Mouse (Mus musculus) limb, embryonic 14.5 days (tissue): ENCODE results near the gene Phc1. TPM values are rescaled to one million over a fixed set of nuclear protein-coding genes. Genes with fewer than 3 reads are reported as not detected.

Experiments
- ATAC-seq: fragments of 200-750 bp; cut with Nextera tagmentation; 2 replicates; pipeline ENCODE4 v1.8.0; 2017; ENCODE audit warnings: low read depth, moderate number of reproducible peaks, moderate TSS enrichment; ENCODE audit not compliant: low FRiP score
- DNase-seq: peaks from one replicate; pipeline ENCODE4 v3.0.0-alpha.2; 2015; ENCODE audit warnings: low spot score
- H3K27ac ChIP-seq: fragments of 300-500 bp; sonication (generic); replicated peaks from 2 replicates; pipeline ENCODE4 v1.5.1; 2014; ENCODE audit warnings: low read depth, mild to moderate bottlenecking, low read length, moderate library complexity, mixed read lengths
- H3K27me3 ChIP-seq: fragments of 300-500 bp; sonication (generic); 2 replicates; pipeline ENCODE4 v1.6.1; 2014; ENCODE audit warnings: low read length, mixed read lengths; ENCODE audit not compliant: control insufficient read depth, insufficient read depth
- H3K36me3 ChIP-seq: fragments of 300-500 bp; sonication (generic); 2 replicates; pipeline ENCODE4 v1.6.1; 2014; ENCODE audit warnings: mild to moderate bottlenecking, low read length, moderate library complexity, mixed read lengths; ENCODE audit not compliant: control insufficient read depth, insufficient read depth
- H3K4me1 ChIP-seq: fragments of 300-500 bp; sonication (generic); 2 replicates; pipeline ENCODE4 v1.6.1; 2014; ENCODE audit warnings: antibody characterized with exemption, low read length, mixed read lengths; ENCODE audit not compliant: control insufficient read depth, insufficient read depth
- H3K4me2 ChIP-seq: fragments of 300-500 bp; sonication (generic); replicated peaks from 2 replicates; pipeline ENCODE4 v1.6.1; 2014; ENCODE audit warnings: low read depth, mild to moderate bottlenecking, low read length, moderate library complexity; ENCODE audit not compliant: severe bottlenecking
- H3K4me3 ChIP-seq: fragments of 300-500 bp; sonication (generic); replicated peaks from 2 replicates; pipeline ENCODE4 v1.5.1; 2014; ENCODE audit warnings: low read length
- H3K9ac ChIP-seq: fragments of 300-500 bp; sonication (generic); 2 replicates; pipeline ENCODE4 v1.6.1; 2014; ENCODE audit warnings: mild to moderate bottlenecking, low read depth, low read length, moderate library complexity; ENCODE audit not compliant: severe bottlenecking
- H3K9me3 ChIP-seq: fragments of 300-500 bp; sonication (generic); 2 replicates; pipeline ENCODE4 v1.6.1; 2016; ENCODE audit warnings: low read length; ENCODE audit not compliant: control insufficient read depth
- POLR2A ChIP-seq: fragments of 200-500 bp; IDR thresholded peaks from 2 replicates; pipeline ENCODE4 v1.8.0; 2012; ENCODE audit warnings: inconsistent platforms, mild to moderate bottlenecking, moderate library complexity, borderline replicate concordance; ENCODE audit not compliant: insufficient read depth, insufficient read length; ENCODE audit errors: extremely low read depth
- WGBS: fragments of 180-500 bp; shearing (Covaris S2); extraction: QIAGEN DNeasy Blood & Tissue Kit; methylation state at CpG from one replicate; pipeline ENCODE4 v1.1.7; 2014; 5-methylcytosine and 5-hydroxymethylcytosine counted together
- polyA plus RNA-seq, 2 experiments: library from polyadenylated mRNA; depleted of rRNA in 1 of 2; stranded (reverse) in 1 of 2; unstranded in 1 of 2; fragments of >200 nt; fragmentation: Nextera tagmentation in 1 of 2; extraction: Ambion mirVana in 1 of 2; gene quantifications; 2 replicates each; pipeline versions ENCODE4 v1.2.1 to v1.2.3; 2012 to 2014

Phc1 gene
- polyA plus RNA-seq, 2 experiments, result 24.5 to 57.3 TPM

- Histone ChIP-seq H3K4me2 (no peak within 1 kb of the TSS), H3K36me3 (no peaks in the 10 kb centered on the region), H3K4me1 (no peaks in the 10 kb centered on the region), H3K27me3 (no peaks in the 10 kb centered on the region), H3K9me3 (no peaks in the 10 kb centered on the region), H3K4me3 (no peak within 1 kb of the TSS), H3K9ac (no peak within 1 kb of the TSS), H3K27ac (no peak within 1 kb of the TSS)
- DNase-seq (no peak), ATAC-seq (no peak)
- 80% methylated on average over 6 of the region's 6 CpGs for WGBS
- no peak for TF ChIP-seq POLR2A
Measured at GRCm38 (mm10) chr6:122282782-122283181, 57.6 kb downstream of the Phc1 start, which contains the start of gene Klrg1. TSS of gene Klrg1 (minus strand) at chr6:122282882.

GRCm38 (mm10) chr6:122276565-122276964 lies 63.8 kb downstream of the Phc1 start:
- no peaks in the 10 kb centered on the region for H3K36me3 ChIP-seq
- 87% methylated on average over 7 of the region's 7 CpGs for WGBS
- no peaks in the 10 kb centered on the region for H3K4me1 ChIP-seq
- no peak overlapping the region for H3K27ac ChIP-seq
- H3K4me2 ChIP-seq, result no peak overlapping the region
- H3K4me3 ChIP-seq, result no peak overlapping the region
- H3K9ac ChIP-seq, result no peak overlapping the region
- H3K27me3 ChIP-seq, result no peaks in the 10 kb centered on the region
- no peaks in the 10 kb centered on the region for H3K9me3 ChIP-seq
- TF ChIP-seq POLR2A, result no peak
- no peak for ATAC-seq
- DNase-seq, result no peak

DNA sequence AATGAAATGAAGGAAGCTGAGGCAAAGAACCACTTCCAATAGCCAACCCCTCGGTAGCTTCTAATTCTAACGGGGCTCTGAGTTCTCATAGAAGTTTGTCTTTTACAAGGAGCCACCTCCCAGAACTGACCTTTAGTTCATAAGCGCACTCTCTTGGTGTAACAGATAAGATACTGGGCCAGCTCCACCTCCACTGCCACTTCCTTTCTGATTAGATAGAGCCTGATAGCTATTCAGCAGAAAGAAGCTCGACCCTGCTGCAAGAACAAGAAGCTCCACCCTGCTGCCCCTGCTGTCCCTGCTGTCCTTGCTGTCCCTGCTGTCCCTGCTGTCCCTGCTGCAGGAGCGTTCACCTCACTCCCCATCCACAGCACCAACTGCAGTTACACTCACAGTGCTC lies 65.8 kb downstream of the Phc1 start:
- no peaks in the 10 kb centered on the region for H3K4me1 ChIP-seq
- no peak overlapping the region for H3K4me2 ChIP-seq
- H3K36me3 ChIP-seq, result no peaks in the 10 kb centered on the region
- DNase-seq (no peak), ATAC-seq (no peak)
- H3K27me3 ChIP-seq, result no peaks in the 10 kb centered on the region
- no peak overlapping the region for H3K27ac ChIP-seq
- no peak overlapping the region for H3K9ac ChIP-seq
- H3K9me3 ChIP-seq, result no peaks in the 10 kb centered on the region
- no peak for TF ChIP-seq POLR2A
- no peak overlapping the region for H3K4me3 ChIP-seq
- WGBS, result 78% methylated on average over 5 of the region's 5 CpGs

DNA sequence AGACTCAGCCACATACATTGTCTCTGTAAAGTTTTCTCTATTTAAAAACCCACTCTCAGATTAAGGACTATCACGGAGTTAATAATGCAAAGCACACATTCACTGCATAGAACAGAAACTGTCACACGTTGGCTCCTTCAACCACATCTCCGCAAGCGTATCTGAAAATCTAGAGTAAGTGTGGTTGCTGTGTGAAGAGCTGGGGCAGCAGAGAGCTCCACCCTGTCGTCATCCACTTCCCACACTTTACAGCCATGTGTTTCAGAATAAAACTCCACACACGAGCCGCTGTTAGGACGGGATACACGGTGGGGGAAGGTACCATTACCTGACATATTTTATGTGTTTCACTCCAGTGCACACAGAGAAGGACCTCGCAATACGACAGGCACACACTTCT lies 70.2 kb downstream of the Phc1 start:
- ATAC-seq, result no peak
- Histone ChIP-seq H3K27ac (no peak overlapping the region), H3K36me3 (no peaks in the 10 kb centered on the region), H3K4me3 (no peak overlapping the region), H3K27me3 (no peaks in the 10 kb centered on the region), H3K9ac (no peak overlapping the region), H3K4me2 (no peak overlapping the region), H3K9me3 (no peaks in the 10 kb centered on the region), H3K4me1 (0 out of 2 replicates have a peak, but pooled peaks cover 3% of the 10 kb centered on the region)
- no peak for DNase-seq
- WGBS, result 61% methylated on average over 11 of the region's 11 CpGs
- no peak for TF ChIP-seq POLR2A

DNA sequence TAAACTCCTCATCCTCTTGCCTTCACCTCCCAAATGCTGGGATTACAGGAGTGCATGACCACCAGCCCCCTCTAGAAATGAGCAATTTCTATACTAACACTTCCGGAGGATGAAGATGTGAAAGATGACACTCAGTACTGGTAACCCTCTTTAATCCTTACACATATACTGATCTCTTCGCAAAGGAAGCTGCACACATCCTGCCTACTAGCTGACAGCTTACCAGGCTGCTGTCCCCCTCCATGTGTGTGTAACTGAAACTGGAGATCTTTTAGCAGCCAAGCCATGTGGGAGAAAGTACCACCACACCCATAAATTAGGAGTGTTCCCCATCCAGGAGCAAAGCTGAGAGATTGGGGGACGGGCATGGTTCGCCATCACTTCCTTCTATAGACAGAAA lies 71.2 kb downstream of the Phc1 start:
- Histone ChIP-seq H3K27me3 (no peaks in the 10 kb centered on the region), H3K4me3 (no peak overlapping the region), H3K9me3 (no peaks in the 10 kb centered on the region), H3K27ac (no peak overlapping the region), H3K9ac (no peak overlapping the region), H3K4me2 (no peak overlapping the region), H3K4me1 (0 out of 2 replicates have a peak, but pooled peaks cover 3% of the 10 kb centered on the region), H3K36me3 (no peaks in the 10 kb centered on the region)
- ATAC-seq (no peak), DNase-seq (no peak)
- no peak for TF ChIP-seq POLR2A
- WGBS, result 81% methylated on average over 4 of the region's 4 CpGs

GRCm38 (mm10) chr6:122268561-122268960 lies 71.8 kb downstream of the Phc1 start:
- H3K9me3 ChIP-seq, result no peaks in the 10 kb centered on the region
- no peak overlapping the region for H3K9ac ChIP-seq
- no peak overlapping the region for H3K27ac ChIP-seq
- no peaks in the 10 kb centered on the region for H3K36me3 ChIP-seq
- no peak for TF ChIP-seq POLR2A
- no peaks in the 10 kb centered on the region for H3K27me3 ChIP-seq
- no peak for ATAC-seq
- WGBS, result 40% methylated on average over 3 of the region's 3 CpGs
- no peak overlapping the region for H3K4me3 ChIP-seq
- H3K4me2 ChIP-seq, result no peak overlapping the region
- H3K4me1 ChIP-seq, result 0 out of 2 replicates have a peak, but pooled peaks cover 3% of the 10 kb centered on the region
- DNase-seq, result no peak

Other genes starting within 250 kb of the Phc1 start
- gene Klrg1, start 57.7 kb downstream of the Phc1 start, polyA plus RNA-seq (2012; rRNA removed), result 0.05 and 0.12 TPM in 2 replicates
- 0.28 TPM in 1 of 2 replicates, not detected in the other for gene Klrg1, start 57.7 kb downstream of the Phc1 start, polyA plus RNA-seq (2014; fragmentation: Nextera tagmentation; extraction: Ambion mirVana)
- 58.9 and 62.6 TPM in 2 replicates for gene M6pr, start 31.8 kb downstream of the Phc1 start, polyA plus RNA-seq (2012; rRNA removed)
- 84.2 and 89.6 TPM in 2 replicates for gene M6pr, start 31.8 kb downstream of the Phc1 start, polyA plus RNA-seq (2014; fragmentation: Nextera tagmentation; extraction: Ambion mirVana)
- 28.4 and 43.3 TPM in 2 replicates for gene Rimklb, start 158.2 kb upstream of the Phc1 start, polyA plus RNA-seq (2012; rRNA removed)
- 18.2 and 27.2 TPM in 2 replicates for gene Rimklb, start 158.2 kb upstream of the Phc1 start, polyA plus RNA-seq (2014; fragmentation: Nextera tagmentation; extraction: Ambion mirVana)
- 19.3 and 33.5 TPM in 2 replicates for gene Mfap5, start 165.3 kb upstream of the Phc1 start, polyA plus RNA-seq (2012; rRNA removed)
- 35.6 and 47.3 TPM in 2 replicates for gene Mfap5, start 165.3 kb upstream of the Phc1 start, polyA plus RNA-seq (2014; fragmentation: Nextera tagmentation; extraction: Ambion mirVana)
- 0.23 TPM in 2 replicates for gene Aicda, start 213.2 kb upstream of the Phc1 start, polyA plus RNA-seq (2012; rRNA removed)
- gene Aicda, start 213.2 kb upstream of the Phc1 start, polyA plus RNA-seq (2014; fragmentation: Nextera tagmentation; extraction: Ambion mirVana), result 0.19 and 0.50 TPM in 2 replicates